Mouse (Mus musculus): ENCODE measurements around the gene Hat1. TPM values are rescaled to one million over a fixed set of nuclear protein-coding genes. Genes with fewer than 3 reads are reported as not detected.

Gene Hat1
- polyA plus RNA-seq, 1 experiment from 2014 or later: 228 TPM

DNA sequence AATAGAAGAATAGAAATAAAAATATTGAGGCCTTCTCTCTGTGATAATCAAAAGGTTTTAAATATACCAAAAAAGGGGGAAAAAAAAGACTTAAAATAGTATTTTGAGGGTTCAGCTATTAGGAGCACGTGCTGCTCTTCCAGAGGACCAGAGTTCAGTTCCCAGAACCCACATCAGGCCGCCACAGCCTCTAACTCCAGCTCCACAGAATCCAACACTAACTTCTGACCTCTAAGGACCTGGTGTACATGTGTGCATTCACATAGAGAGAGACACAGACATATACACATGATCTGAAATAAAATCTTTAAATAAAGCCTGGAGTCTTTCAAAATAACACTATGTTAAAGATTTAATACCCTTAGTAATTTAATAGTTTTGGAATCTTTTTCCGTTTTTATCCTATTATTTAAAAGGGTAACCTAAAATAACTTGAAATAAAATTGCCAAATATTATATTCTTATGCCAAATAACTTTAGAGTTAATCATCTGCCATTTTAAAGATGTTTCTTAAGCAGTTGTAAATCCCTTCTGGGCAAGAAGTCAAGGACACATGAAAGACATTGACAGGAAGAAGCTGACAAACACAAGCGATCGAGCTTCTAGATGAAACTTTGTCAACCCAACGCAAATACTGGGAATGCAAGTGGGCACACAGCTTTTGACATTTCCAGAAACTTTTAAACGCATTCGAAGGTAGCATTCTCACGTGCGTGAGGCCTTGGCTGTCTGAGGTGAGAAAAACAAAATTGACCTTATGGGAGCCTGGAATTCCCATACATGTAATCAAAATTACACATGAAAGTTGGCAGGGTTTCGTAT lies 37.6 kb upstream of the Hat1 start:
- H3K36me3 ChIP-seq (ENCODE audit: control insufficient read depth, insufficient read depth, low read length): no peaks in the 10 kb centered on the region
- WGBS: 94% methylated on average over 11 of the region's 11 CpGs
- ATAC-seq (replicated peaks; ENCODE audit: low FRiP score): no peak
- no peaks in the 10 kb centered on the region for H3K4me1 ChIP-seq (replicated peaks; ENCODE audit: control insufficient read depth, insufficient read depth, low read length)
- H3K27me3 ChIP-seq (ENCODE audit: control insufficient read depth, insufficient read depth, low read length): no peaks in the 10 kb centered on the region
- no peak overlapping the region for H3K9ac ChIP-seq (ENCODE audit: low read length)
- H3K27ac ChIP-seq (ENCODE audit: low read depth, low read length): no peak overlapping the region
- H3K4me2 ChIP-seq (ENCODE audit: low read depth, low read length, severe bottlenecking): no peak overlapping the region
- no peak overlapping the region for H3K4me3 ChIP-seq (ENCODE audit: low read depth, low read length)
- DNase-seq (ENCODE audit: low spot score): no peak
- H3K9me3 ChIP-seq (ENCODE audit: control insufficient read depth, low read length): no peaks in the 10 kb centered on the region

DNA sequence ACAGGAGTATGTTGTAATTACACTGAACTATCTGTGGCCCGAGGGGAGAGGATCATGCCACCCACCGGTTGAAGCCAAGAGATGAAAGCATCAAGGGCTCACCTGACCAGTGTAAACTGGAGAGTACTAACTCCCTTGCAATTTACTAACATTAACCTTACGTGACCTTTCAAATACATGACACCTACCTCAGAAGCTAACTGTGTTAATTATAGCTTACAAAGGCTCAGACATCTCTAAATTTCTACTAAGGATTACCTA lies 37.1 kb upstream of the Hat1 start:
- H3K36me3 ChIP-seq (ENCODE audit: control insufficient read depth, insufficient read depth, low read length): no peaks in the 10 kb centered on the region
- H3K9ac ChIP-seq (ENCODE audit: low read length): no peak overlapping the region
- H3K9me3 ChIP-seq (ENCODE audit: control insufficient read depth, low read length): no peaks in the 10 kb centered on the region
- DNase-seq (ENCODE audit: low spot score): no peak
- H3K4me2 ChIP-seq (ENCODE audit: low read depth, low read length, severe bottlenecking): no peak overlapping the region
- H3K4me3 ChIP-seq (ENCODE audit: low read depth, low read length): no peak overlapping the region
- no peak for ATAC-seq (replicated peaks; ENCODE audit: low FRiP score)
- H3K27me3 ChIP-seq (ENCODE audit: control insufficient read depth, insufficient read depth, low read length): no peaks in the 10 kb centered on the region
- H3K27ac ChIP-seq (ENCODE audit: low read depth, low read length): no peak overlapping the region
- WGBS: 88% methylated on average over 3 of the region's 3 CpGs
- H3K4me1 ChIP-seq (replicated peaks; ENCODE audit: control insufficient read depth, insufficient read depth, low read length): no peaks in the 10 kb centered on the region

DNA sequence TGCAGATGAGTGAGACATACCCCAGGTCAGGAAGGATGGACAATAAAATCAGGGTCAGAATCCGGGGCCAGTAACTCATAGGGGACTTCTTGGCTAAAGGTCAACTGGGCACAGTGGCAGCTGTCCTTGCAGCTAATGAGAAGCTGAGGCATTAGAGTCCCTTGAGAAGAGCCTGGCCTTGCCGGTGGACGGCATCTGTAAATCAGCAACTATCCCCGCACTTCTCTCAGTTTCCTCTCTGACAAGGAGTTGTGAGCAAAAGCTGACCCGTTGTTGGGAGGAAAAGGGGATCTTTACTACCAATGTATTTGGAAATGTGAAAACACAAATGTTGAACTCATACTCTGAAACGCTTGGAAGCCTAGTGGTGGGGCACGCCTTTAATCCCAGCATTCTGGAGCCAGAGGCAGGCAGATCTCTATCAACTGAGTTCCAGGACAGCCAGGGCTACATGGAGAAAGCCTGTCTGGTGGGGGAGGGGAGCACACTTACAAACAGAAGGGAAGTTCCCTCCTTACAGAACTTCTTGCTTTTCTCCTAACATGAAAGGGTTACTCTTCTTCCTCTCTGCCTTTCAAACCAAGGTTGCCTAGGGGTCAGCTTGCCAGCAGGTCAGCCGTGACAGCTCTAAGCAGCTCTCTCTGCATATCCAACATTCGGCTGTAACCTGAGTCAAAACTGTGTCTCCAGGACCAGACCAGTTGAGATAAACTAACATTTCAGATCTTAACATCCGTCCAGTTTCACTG lies 35.3 kb upstream of the Hat1 start:
- no peak overlapping the region for H3K4me2 ChIP-seq (ENCODE audit: low read depth, low read length, severe bottlenecking)
- DNase-seq (ENCODE audit: low spot score) (no peak), ATAC-seq (replicated peaks; ENCODE audit: low FRiP score) (no peak)
- H3K9me3 ChIP-seq (ENCODE audit: control insufficient read depth, low read length): no peaks in the 10 kb centered on the region
- H3K9ac ChIP-seq (ENCODE audit: low read length): no peak overlapping the region
- no peaks in the 10 kb centered on the region for H3K4me1 ChIP-seq (replicated peaks; ENCODE audit: control insufficient read depth, insufficient read depth, low read length)
- 68% methylated on average over 10 of the region's 10 CpGs for WGBS
- H3K36me3 ChIP-seq (ENCODE audit: control insufficient read depth, insufficient read depth, low read length): no peaks in the 10 kb centered on the region
- no peaks in the 10 kb centered on the region for H3K27me3 ChIP-seq (ENCODE audit: control insufficient read depth, insufficient read depth, low read length)
- no peak overlapping the region for H3K27ac ChIP-seq (ENCODE audit: low read depth, low read length)
- H3K4me3 ChIP-seq (ENCODE audit: low read depth, low read length): no peak overlapping the region

DNA sequence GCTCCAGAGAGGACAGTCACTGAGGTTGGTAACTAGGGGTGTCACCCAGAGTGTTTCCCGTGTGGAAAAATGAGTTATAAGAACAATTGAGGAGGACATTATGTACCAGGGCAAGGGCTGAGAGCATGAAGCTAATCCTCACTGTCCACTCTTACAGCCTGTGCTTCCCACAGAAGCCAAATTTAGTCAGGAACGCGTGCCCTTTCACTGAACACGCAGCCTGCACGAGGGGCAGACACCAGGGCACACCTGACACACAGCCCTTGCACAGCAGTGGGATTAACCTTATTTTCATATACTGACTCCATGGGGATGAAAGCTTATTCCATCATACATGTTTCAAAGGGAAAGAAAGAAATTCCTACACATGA lies 34.7 kb upstream of the Hat1 start:
- Histone ChIP-seq H3K36me3 (ENCODE audit: control insufficient read depth, insufficient read depth, low read length) (no peaks in the 10 kb centered on the region), H3K4me2 (ENCODE audit: low read depth, low read length, severe bottlenecking) (no peak overlapping the region), H3K9me3 (ENCODE audit: control insufficient read depth, low read length) (no peaks in the 10 kb centered on the region), H3K4me1 (replicated peaks; ENCODE audit: control insufficient read depth, insufficient read depth, low read length) (no peaks in the 10 kb centered on the region), H3K27ac (ENCODE audit: low read depth, low read length) (no peak overlapping the region), H3K4me3 (ENCODE audit: low read depth, low read length) (no peak overlapping the region), H3K9ac (ENCODE audit: low read length) (no peak overlapping the region), H3K27me3 (ENCODE audit: control insufficient read depth, insufficient read depth, low read length) (no peaks in the 10 kb centered on the region)
- 79% methylated on average over 5 of the region's 5 CpGs for WGBS
- ATAC-seq (replicated peaks; ENCODE audit: low FRiP score): no peak
- DNase-seq (ENCODE audit: low spot score): no peak

DNA sequence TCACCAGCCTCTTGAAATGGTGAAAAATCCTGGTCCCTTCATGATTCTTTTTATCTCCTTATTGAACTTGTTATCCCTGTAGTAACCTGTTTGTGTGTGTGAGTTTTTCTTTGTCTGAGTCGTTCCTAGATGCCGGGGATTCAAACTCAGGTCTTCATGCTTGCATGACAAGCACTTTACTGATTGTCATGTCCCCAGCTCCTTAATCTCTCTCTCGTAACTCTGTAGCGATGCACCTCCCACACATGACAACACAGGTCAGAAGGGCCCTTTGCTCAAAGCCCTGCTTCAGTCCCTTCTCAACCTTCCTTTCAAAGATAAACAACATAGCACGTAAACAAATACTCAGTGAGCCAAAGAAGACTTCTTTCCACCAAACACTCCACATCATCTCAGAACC lies 30.4 kb upstream of the Hat1 start:
- ATAC-seq (replicated peaks; ENCODE audit: low FRiP score) (no peak), DNase-seq (ENCODE audit: low spot score) (no peak)
- Histone ChIP-seq H3K4me3 (ENCODE audit: low read depth, low read length) (no peak overlapping the region), H3K4me2 (ENCODE audit: low read depth, low read length, severe bottlenecking) (no peak overlapping the region), H3K36me3 (ENCODE audit: control insufficient read depth, insufficient read depth, low read length) (no peaks in the 10 kb centered on the region), H3K27me3 (ENCODE audit: control insufficient read depth, insufficient read depth, low read length) (no peaks in the 10 kb centered on the region), H3K9ac (ENCODE audit: low read length) (no peak overlapping the region), H3K9me3 (ENCODE audit: control insufficient read depth, low read length) (no peaks in the 10 kb centered on the region), H3K27ac (ENCODE audit: low read depth, low read length) (no peak overlapping the region), H3K4me1 (replicated peaks; ENCODE audit: control insufficient read depth, insufficient read depth, low read length) (no peaks in the 10 kb centered on the region)
- 93% methylated on average over 5 of the region's 5 CpGs for WGBS

DNA sequence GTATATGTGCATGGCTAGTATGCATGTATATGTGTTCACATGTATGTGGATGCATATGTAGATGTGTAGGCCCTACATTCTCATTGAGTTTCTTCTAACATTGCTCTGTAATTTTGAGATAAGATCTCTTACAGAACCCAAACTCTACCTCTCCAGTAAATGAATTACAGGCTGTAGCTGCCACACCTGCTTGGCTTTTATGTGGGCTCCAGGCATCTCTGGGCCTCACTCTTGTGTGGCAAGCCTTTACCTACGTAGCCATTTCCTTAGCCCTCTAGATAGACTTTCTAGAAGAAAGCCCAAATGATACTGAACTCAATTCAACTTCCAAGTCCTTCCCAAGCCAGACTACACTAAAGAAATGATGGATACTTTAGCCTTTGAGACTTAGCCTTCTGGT lies 28.6 kb upstream of the Hat1 start:
- no peaks in the 10 kb centered on the region for H3K4me1 ChIP-seq (replicated peaks; ENCODE audit: control insufficient read depth, insufficient read depth, low read length)
- WGBS: 88% methylated on average over 1 of the region's 1 CpGs
- no peak for ATAC-seq (replicated peaks; ENCODE audit: low FRiP score)

DNA sequence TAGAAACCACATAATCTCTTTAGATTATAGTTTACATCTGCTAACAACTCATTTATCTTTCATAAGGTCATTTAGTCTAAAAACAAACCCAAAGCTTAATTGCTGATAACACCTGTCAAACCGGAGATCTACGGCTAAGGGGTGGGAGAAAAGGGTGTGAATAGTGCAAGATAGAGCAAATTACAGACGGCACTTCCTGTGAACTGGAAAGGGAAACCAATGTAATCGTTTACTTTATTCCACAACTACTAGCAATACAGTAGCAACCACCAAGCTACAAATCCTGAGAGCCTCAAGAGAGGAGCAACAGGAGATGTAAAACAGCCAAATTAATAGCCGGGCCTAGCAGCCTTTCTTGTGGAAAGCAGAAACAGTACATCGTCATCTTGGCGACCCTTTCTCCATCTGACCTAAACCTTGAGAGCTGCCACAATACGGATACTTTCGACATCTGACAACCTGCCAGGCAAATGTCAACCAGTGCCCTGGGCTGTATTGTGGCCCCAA lies 22.1 kb upstream of the Hat1 start:
- Histone ChIP-seq H3K4me2 (ENCODE audit: low read depth, low read length, severe bottlenecking) (peak overlapping the region; percentile 65), H3K27ac (ENCODE audit: low read depth, low read length) (no peak overlapping the region), H3K9me3 (ENCODE audit: control insufficient read depth, low read length) (no peaks in the 10 kb centered on the region), H3K4me3 (ENCODE audit: low read depth, low read length) (peak overlapping the region; percentile 51), H3K9ac (ENCODE audit: low read length) (peak overlapping the region; percentile 61), H3K27me3 (ENCODE audit: control insufficient read depth, insufficient read depth, low read length) (no peaks in the 10 kb centered on the region), H3K36me3 (ENCODE audit: control insufficient read depth, insufficient read depth, low read length) (no peaks in the 10 kb centered on the region), H3K4me1 (replicated peaks; ENCODE audit: control insufficient read depth, insufficient read depth, low read length) (peaks cover 2% of the 10 kb centered on the region; the same call in 1 of the 2 replicates)
- DNase-seq (ENCODE audit: low spot score) (no peak), ATAC-seq (replicated peaks; ENCODE audit: low FRiP score) (no peak)
- WGBS: 26% methylated on average over 9 of the region's 9 CpGs

More for the DNA sequence above, 28.6 kb upstream of the Hat1 start:
- H3K36me3 ChIP-seq (ENCODE audit: control insufficient read depth, insufficient read depth, low read length): no peaks in the 10 kb centered on the region
- no peak for DNase-seq (ENCODE audit: low spot score)
- no peak overlapping the region for H3K4me2 ChIP-seq (ENCODE audit: low read depth, low read length, severe bottlenecking)
- H3K9me3 ChIP-seq (ENCODE audit: control insufficient read depth, low read length): no peaks in the 10 kb centered on the region
- H3K27me3 ChIP-seq (ENCODE audit: control insufficient read depth, insufficient read depth, low read length): no peaks in the 10 kb centered on the region
- H3K27ac ChIP-seq (ENCODE audit: low read depth, low read length): no peak overlapping the region
- H3K4me3 ChIP-seq (ENCODE audit: low read depth, low read length): no peak overlapping the region
- no peak overlapping the region for H3K9ac ChIP-seq (ENCODE audit: low read length)

DNA sequence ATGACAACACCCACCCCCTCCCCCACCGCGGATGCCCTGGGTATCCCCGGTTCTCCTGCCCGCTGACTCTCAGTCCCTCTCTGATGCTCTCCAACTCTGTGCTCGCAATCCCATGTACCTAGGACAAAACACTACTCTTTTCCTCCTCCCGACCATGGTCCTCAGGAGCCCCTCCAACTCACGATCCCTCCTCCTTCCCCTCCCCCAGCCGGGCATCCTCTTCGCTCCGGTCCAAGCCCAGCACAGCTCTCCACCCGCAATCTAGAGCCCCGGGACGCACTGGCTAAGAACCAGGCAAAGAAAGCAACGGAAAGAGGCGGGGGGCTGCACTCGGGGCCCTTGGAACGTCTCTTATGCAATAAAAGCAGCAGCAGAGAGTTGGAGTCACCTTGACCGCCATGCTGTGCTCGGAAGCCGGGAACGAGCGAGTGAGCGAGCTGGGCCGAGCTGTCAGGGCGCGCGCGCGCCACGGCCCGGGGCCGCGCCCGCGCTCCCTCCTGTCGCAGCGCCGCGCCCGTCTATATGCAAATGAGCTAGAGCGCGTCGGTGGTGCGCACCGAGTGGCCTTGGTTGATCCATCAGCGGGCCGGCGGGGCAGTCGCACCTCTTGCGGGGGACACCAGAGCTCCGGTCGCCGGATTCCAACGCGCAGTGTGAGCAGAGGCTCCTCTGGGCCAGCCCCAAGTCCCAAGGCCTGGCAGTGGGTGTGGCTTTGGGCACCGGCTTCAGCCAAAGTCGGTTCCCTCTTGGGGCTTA lies 21.5 kb upstream of the Hat1 start, which contains the start of gene Slc25a12:
TSS of gene Slc25a12 (minus strand) at position 625 of the 756 bp plus-strand sequence.
- ATAC-seq (replicated peaks; ENCODE audit: low FRiP score): peak; percentile 95
- H3K4me3 ChIP-seq (ENCODE audit: low read depth, low read length): peak within 1 kb of the TSS; percentile 51
- H3K4me1 ChIP-seq (replicated peaks; ENCODE audit: control insufficient read depth, insufficient read depth, low read length): peaks cover 2% of the 10 kb centered on the region; the same call in 1 of the 2 replicates
- H3K27me3 ChIP-seq (ENCODE audit: control insufficient read depth, insufficient read depth, low read length): no peaks in the 10 kb centered on the region
- under 1% methylated on average over 57 of the region's 57 CpGs for WGBS
- H3K9me3 ChIP-seq (ENCODE audit: control insufficient read depth, low read length): no peaks in the 10 kb centered on the region
- peak; percentile 91 for DNase-seq (ENCODE audit: low spot score)
- H3K9ac ChIP-seq (ENCODE audit: low read length): peak within 1 kb of the TSS; percentile 61
- no peak within 1 kb of the TSS for H3K27ac ChIP-seq (ENCODE audit: low read depth, low read length)
- peak within 1 kb of the TSS; percentile 65 for H3K4me2 ChIP-seq (ENCODE audit: low read depth, low read length, severe bottlenecking)
- H3K36me3 ChIP-seq (ENCODE audit: control insufficient read depth, insufficient read depth, low read length): no peaks in the 10 kb centered on the region

Measured in forebrain, embryonic 11.5 days (tissue).